Mouse (Mus musculus): ENCODE results near the gene Gm10964. TPM values are rescaled to one million over a fixed set of nuclear protein-coding genes. Genes with fewer than 3 reads are reported as not detected.

Gm10964 gene
- polyA plus RNA-seq, 1 experiment from 2014 or later = not detected

DNA sequence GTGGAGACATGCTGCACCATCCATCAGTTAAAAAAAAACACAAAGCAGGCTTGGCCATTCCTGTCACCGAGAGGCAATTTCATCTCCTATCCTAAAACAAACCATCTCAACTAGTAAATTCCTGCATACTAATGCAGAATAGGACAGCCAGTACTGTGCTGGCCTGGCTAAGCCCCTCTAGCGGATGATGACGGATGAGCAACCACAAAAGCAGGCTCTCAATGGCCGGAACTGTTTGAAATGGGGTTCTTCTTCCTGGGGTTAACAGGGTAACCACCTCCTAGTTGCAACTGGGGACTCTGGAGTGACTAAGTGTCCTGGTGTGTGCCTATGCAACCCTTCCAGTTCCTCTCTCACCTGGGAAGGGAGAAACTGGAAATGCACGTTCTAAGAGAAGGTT is 1.2 kb downstream of the Gm10964 start:
- Histone ChIP-seq H3K9ac (ENCODE audit: low read depth, low read length) (no peak overlapping the region), H3K27me3 (ENCODE audit: control insufficient read depth, insufficient read depth, low read length) (no peaks in the 10 kb centered on the region), H3K4me3 (ENCODE audit: low read depth, low read length) (no peak overlapping the region), H3K4me1 (replicated peaks; ENCODE audit: control insufficient read depth, insufficient read depth, low read length) (peaks cover 6% of the 10 kb centered on the region; the same call in 1 of the 2 replicates), H3K4me2 (replicated peaks; ENCODE audit: low read depth, low read length) (no peak overlapping the region), H3K9me3 (ENCODE audit: control insufficient read depth, low read length) (no peaks in the 10 kb centered on the region), H3K36me3 (ENCODE audit: control insufficient read depth, insufficient read depth, low read length) (0 out of 2 replicates have a peak, but pooled peaks cover 7% of the 10 kb centered on the region), H3K27ac (ENCODE audit: low read depth, low read length) (no peak overlapping the region)
- DNase-seq (ENCODE audit: low spot score) = peak; percentile 24
- no peak for ATAC-seq (ENCODE audit: low FRiP score)
- WGBS = 34% methylated on average over 5 of the region's 5 CpGs

GRCm38 (mm10) chr3:103743208-103743607 is 4.0 kb downstream of the Gm10964 start:
- no peak for DNase-seq (ENCODE audit: low spot score)
- no peaks in the 10 kb centered on the region for H3K27me3 ChIP-seq (ENCODE audit: control insufficient read depth, insufficient read depth, low read length)
- WGBS = 87% methylated on average over 6 of the region's 6 CpGs
- 0 out of 2 replicates have a peak, but pooled peaks cover 7% of the 10 kb centered on the region for H3K36me3 ChIP-seq (ENCODE audit: control insufficient read depth, insufficient read depth, low read length)
- no peak overlapping the region for H3K4me2 ChIP-seq (replicated peaks; ENCODE audit: low read depth, low read length)
- H3K27ac ChIP-seq (ENCODE audit: low read depth, low read length) = no peak overlapping the region
- no peak overlapping the region for H3K9ac ChIP-seq (ENCODE audit: low read depth, low read length)
- H3K4me1 ChIP-seq (replicated peaks; ENCODE audit: control insufficient read depth, insufficient read depth, low read length) = no peaks in the 10 kb centered on the region; the same call in 1 of the 2 replicates
- H3K4me3 ChIP-seq (ENCODE audit: low read depth, low read length) = no peak overlapping the region
- no peak for ATAC-seq (ENCODE audit: low FRiP score)
- no peaks in the 10 kb centered on the region for H3K9me3 ChIP-seq (ENCODE audit: control insufficient read depth, low read length)

- Histone ChIP-seq H3K9ac (ENCODE audit: low read depth, low read length) (no peak overlapping the region), H3K27me3 (ENCODE audit: control insufficient read depth, insufficient read depth, low read length) (no peaks in the 10 kb centered on the region), H3K4me2 (replicated peaks; ENCODE audit: low read depth, low read length) (no peak overlapping the region), H3K27ac (ENCODE audit: low read depth, low read length) (no peak overlapping the region), H3K4me3 (ENCODE audit: low read depth, low read length) (no peak overlapping the region), H3K4me1 (replicated peaks; ENCODE audit: control insufficient read depth, insufficient read depth, low read length) (no peaks in the 10 kb centered on the region; the same call in 1 of the 2 replicates), H3K9me3 (ENCODE audit: control insufficient read depth, low read length) (no peaks in the 10 kb centered on the region), H3K36me3 (ENCODE audit: control insufficient read depth, insufficient read depth, low read length) (peaks cover 11% of the 10 kb centered on the region; the same call in 1 of the 2 replicates)
- DNase-seq (ENCODE audit: low spot score) = no peak
- 92% methylated on average over 14 of the region's 14 CpGs for WGBS
- ATAC-seq (ENCODE audit: low FRiP score) = no peak
Measured at GRCm38 (mm10) chr3:103745001-103745770, 6.0 kb downstream of the Gm10964 start.

DNA sequence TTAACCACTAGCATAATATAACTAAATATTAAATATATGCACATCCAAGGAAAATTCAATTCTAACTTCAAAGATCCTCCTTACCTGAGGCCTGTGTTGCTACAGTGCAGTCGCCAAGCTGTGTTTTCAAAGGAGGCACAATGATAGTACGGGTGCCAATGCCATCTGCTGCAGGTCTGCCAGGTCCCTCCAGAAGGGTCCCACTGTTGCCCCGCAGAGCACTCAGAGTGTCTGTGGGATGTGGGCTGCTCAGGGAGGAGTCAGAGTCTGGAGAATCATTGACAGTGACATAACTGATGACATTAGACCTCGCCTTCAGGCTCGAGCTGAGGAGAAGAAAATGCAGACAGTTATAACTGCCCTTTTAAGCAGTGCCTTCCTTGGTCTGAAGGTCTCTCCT is 7.5 kb downstream of the Gm10964 start:
- H3K9me3 ChIP-seq (ENCODE audit: control insufficient read depth, low read length) = no peaks in the 10 kb centered on the region
- no peaks in the 10 kb centered on the region for H3K4me1 ChIP-seq (replicated peaks; ENCODE audit: control insufficient read depth, insufficient read depth, low read length)
- DNase-seq (ENCODE audit: low spot score) (no peak), ATAC-seq (ENCODE audit: low FRiP score) (no peak)
- 91% methylated on average over 5 of the region's 5 CpGs for WGBS
- no peak overlapping the region for H3K4me2 ChIP-seq (replicated peaks; ENCODE audit: low read depth, low read length)
- H3K36me3 ChIP-seq (ENCODE audit: control insufficient read depth, insufficient read depth, low read length) = peaks cover 11% of the 10 kb centered on the region; the same call in 1 of the 2 replicates
- H3K27ac ChIP-seq (ENCODE audit: low read depth, low read length) = no peak overlapping the region
- no peak overlapping the region for H3K9ac ChIP-seq (ENCODE audit: low read depth, low read length)
- no peaks in the 10 kb centered on the region for H3K27me3 ChIP-seq (ENCODE audit: control insufficient read depth, insufficient read depth, low read length)
- no peak overlapping the region for H3K4me3 ChIP-seq (ENCODE audit: low read depth, low read length)

GRCm38 (mm10) chr3:103751558-103751957 is 12.4 kb downstream of the Gm10964 start:
- H3K9me3 ChIP-seq (ENCODE audit: control insufficient read depth, low read length) = no peaks in the 10 kb centered on the region
- H3K4me1 ChIP-seq (replicated peaks; ENCODE audit: control insufficient read depth, insufficient read depth, low read length) = no peaks in the 10 kb centered on the region
- H3K27ac ChIP-seq (ENCODE audit: low read depth, low read length) = no peak overlapping the region
- DNase-seq (ENCODE audit: low spot score) = no peak
- peaks cover 10% of the 10 kb centered on the region for H3K36me3 ChIP-seq (ENCODE audit: control insufficient read depth, insufficient read depth, low read length)
- no peak overlapping the region for H3K4me2 ChIP-seq (replicated peaks; ENCODE audit: low read depth, low read length)
- no peak for ATAC-seq (ENCODE audit: low FRiP score)
- H3K27me3 ChIP-seq (ENCODE audit: control insufficient read depth, insufficient read depth, low read length) = no peaks in the 10 kb centered on the region
- no peak overlapping the region for H3K4me3 ChIP-seq (ENCODE audit: low read depth, low read length)
- 88% methylated on average over 2 of the region's 2 CpGs for WGBS
- no peak overlapping the region for H3K9ac ChIP-seq (ENCODE audit: low read depth, low read length)

- DNase-seq (ENCODE audit: low spot score) (no peak), ATAC-seq (ENCODE audit: low FRiP score) (no peak)
- H3K27ac ChIP-seq (ENCODE audit: low read depth, low read length) = no peak overlapping the region
- 81% methylated on average over 3 of the region's 3 CpGs for WGBS
- H3K4me2 ChIP-seq (replicated peaks; ENCODE audit: low read depth, low read length) = no peak overlapping the region
- no peak overlapping the region for H3K9ac ChIP-seq (ENCODE audit: low read depth, low read length)
- no peak overlapping the region for H3K4me3 ChIP-seq (ENCODE audit: low read depth, low read length)
- H3K4me1 ChIP-seq (replicated peaks; ENCODE audit: control insufficient read depth, insufficient read depth, low read length) = no peaks in the 10 kb centered on the region
- no peaks in the 10 kb centered on the region for H3K9me3 ChIP-seq (ENCODE audit: control insufficient read depth, low read length)
- H3K36me3 ChIP-seq (ENCODE audit: control insufficient read depth, insufficient read depth, low read length) = peaks cover 6% of the 10 kb centered on the region
- H3K27me3 ChIP-seq (ENCODE audit: control insufficient read depth, insufficient read depth, low read length) = no peaks in the 10 kb centered on the region
Measured at GRCm38 (mm10) chr3:103755351-103755750, 16.2 kb downstream of the Gm10964 start.

GRCm38 (mm10) chr3:103756920-103757319 is 17.8 kb downstream of the Gm10964 start:
- WGBS = 91% methylated on average over 2 of the region's 2 CpGs
- H3K27ac ChIP-seq (ENCODE audit: low read depth, low read length) = no peak overlapping the region
- peaks cover 6% of the 10 kb centered on the region for H3K36me3 ChIP-seq (ENCODE audit: control insufficient read depth, insufficient read depth, low read length)
- H3K4me2 ChIP-seq (replicated peaks; ENCODE audit: low read depth, low read length) = no peak overlapping the region
- H3K4me3 ChIP-seq (ENCODE audit: low read depth, low read length) = no peak overlapping the region
- ATAC-seq (ENCODE audit: low FRiP score) (no peak), DNase-seq (ENCODE audit: low spot score) (no peak)
- H3K9ac ChIP-seq (ENCODE audit: low read depth, low read length) = no peak overlapping the region
- no peaks in the 10 kb centered on the region for H3K27me3 ChIP-seq (ENCODE audit: control insufficient read depth, insufficient read depth, low read length)
- H3K4me1 ChIP-seq (replicated peaks; ENCODE audit: control insufficient read depth, insufficient read depth, low read length) = no peaks in the 10 kb centered on the region
- no peaks in the 10 kb centered on the region for H3K9me3 ChIP-seq (ENCODE audit: control insufficient read depth, low read length)

- Histone ChIP-seq H3K36me3 (ENCODE audit: control insufficient read depth, insufficient read depth, low read length) (peaks cover 1% of the 10 kb centered on the region; the same call in 1 of the 2 replicates), H3K27ac (ENCODE audit: low read depth, low read length) (no peak overlapping the region), H3K4me2 (replicated peaks; ENCODE audit: low read depth, low read length) (no peak overlapping the region), H3K27me3 (ENCODE audit: control insufficient read depth, insufficient read depth, low read length) (no peaks in the 10 kb centered on the region), H3K4me1 (replicated peaks; ENCODE audit: control insufficient read depth, insufficient read depth, low read length) (no peaks in the 10 kb centered on the region), H3K9me3 (ENCODE audit: control insufficient read depth, low read length) (no peaks in the 10 kb centered on the region), H3K4me3 (ENCODE audit: low read depth, low read length) (no peak overlapping the region), H3K9ac (ENCODE audit: low read depth, low read length) (no peak overlapping the region)
- 84% methylated on average over 7 of the region's 7 CpGs for WGBS
- ATAC-seq (ENCODE audit: low FRiP score) = no peak
- DNase-seq (ENCODE audit: low spot score) = no peak
Measured at GRCm38 (mm10) chr3:103758456-103758855, 19.3 kb downstream of the Gm10964 start.
